Mouse (Mus musculus) megakaryocyte, embryonic 14.5 days (primary cell): ENCODE results near the gene Rad51b. TPM values are rescaled to one million over a fixed set of nuclear protein-coding genes. Genes with fewer than 3 reads are reported as not detected.

Experiments
- H3K27me3 ChIP-seq: replicated peaks from 2 replicates; pipeline ENCODE3; 2012; ENCODE audit warnings: inconsistent platforms
- H3K36me3 ChIP-seq: replicated peaks from 2 replicates; pipeline ENCODE3; 2012; ENCODE audit warnings: low read length, inconsistent platforms, mixed read lengths
- H3K4me1 ChIP-seq: 2 replicates; pipeline ENCODE4 v1.6.1; 2012; ENCODE audit warnings: inconsistent platforms
- H3K4me3 ChIP-seq: replicated peaks from 2 replicates; pipeline ENCODE3; 2012; ENCODE audit warnings: moderate library complexity, mild to moderate bottlenecking, inconsistent platforms
- H3K9me3 ChIP-seq: 2 replicates; pipeline ENCODE4 v1.6.1; 2012; ENCODE audit warnings: inconsistent platforms
- FLI1 ChIP-seq: IDR thresholded peaks from 2 replicates; pipeline ENCODE4 v1.6.1; 2012; ENCODE audit warnings: low read length, inconsistent platforms, mixed read lengths
- GATA1 ChIP-seq: IDR thresholded peaks from 3 replicates; pipeline ENCODE4 v1.6.1; 2012; ENCODE audit warnings: mixed read lengths, low read length, inconsistent platforms, borderline replicate concordance
- polyA plus RNA-seq: library from polyadenylated mRNA; stranded (reverse); fragments of >175 nt; gene quantifications from 2 replicates; pipeline ENCODE4 v1.2.3, GENCODE M21; 2012; ENCODE audit warnings: low replicate concordance; ENCODE audit not compliant: insufficient read depth

Gene Rad51b
- polyA plus RNA-seq, 1 experiment, result 0.30 TPM

DNA sequence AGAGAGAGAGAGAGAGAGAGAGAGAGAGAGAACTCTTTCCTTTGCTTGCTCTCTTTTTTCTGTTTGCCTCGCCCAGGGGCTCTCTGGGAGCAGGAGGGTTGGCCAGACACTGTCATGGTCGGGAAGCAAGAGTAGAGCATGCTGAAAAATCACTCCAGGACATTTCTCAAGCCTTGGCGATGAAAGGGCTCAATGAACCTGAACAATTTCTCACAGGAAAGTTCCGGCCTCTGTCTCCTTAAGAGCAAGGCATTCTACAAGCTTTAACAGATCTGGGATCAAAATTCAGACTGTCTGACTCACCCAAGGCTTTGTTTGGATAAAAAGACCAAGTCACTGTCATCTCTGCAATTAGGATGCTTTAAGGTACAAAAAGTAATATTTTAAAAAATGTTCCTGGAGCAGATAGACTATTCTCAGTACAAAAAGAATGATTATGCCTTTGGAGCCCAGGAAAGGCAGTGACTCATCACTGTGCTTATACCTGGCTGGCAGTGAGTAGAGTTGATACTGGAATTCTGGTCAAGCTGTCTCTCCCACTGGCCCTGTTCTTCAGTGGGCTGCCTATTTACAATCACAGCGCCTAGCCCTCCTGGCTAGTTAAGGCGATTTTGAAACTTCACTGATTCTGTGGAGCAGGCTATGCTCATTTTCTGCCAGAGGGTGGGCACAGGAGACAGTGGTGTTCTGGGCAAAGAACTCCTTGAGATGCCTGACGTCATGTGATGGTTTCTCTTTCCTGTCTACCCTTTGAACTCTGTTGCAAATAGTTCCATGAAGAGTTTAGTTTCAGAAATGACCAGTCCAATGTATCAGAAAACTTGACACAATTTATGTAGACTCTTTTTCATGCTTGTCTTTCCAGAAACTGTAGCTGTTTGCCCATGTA is 352.0 kb downstream of the Rad51b start:
- no peaks in the 10 kb centered on the region for H3K9me3 ChIP-seq
- peaks cover 35% of the 10 kb centered on the region for H3K4me1 ChIP-seq
- no peaks in the 10 kb centered on the region for H3K36me3 ChIP-seq
- TF ChIP-seq GATA1 (no peak), FLI1 (no peak)
- no peak overlapping the region for H3K4me3 ChIP-seq
- no peaks in the 10 kb centered on the region for H3K27me3 ChIP-seq

DNA sequence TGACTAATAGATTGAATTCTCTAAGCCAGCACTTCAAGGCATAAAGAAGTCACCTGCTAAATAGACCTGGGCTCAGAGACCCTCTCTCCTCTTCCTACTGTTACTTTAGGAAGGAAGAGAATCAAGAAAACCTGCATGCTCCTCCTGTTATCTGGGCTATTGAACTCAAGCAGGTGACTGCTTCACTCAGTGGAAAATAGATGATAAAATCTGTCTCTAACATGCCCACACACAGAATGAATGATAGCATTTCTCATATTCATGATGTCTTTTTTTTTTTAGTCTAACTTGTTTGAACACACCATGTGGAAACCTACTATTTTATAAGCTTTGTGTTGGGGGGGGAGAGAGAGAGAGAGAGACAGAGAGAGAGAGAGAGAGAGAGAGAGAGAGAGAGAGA is 352.7 kb downstream of the Rad51b start:
- H3K27me3 ChIP-seq, result no peaks in the 10 kb centered on the region
- peaks cover 35% of the 10 kb centered on the region for H3K4me1 ChIP-seq
- H3K4me3 ChIP-seq, result no peak overlapping the region
- H3K9me3 ChIP-seq, result no peaks in the 10 kb centered on the region
- no peaks in the 10 kb centered on the region for H3K36me3 ChIP-seq
- TF ChIP-seq FLI1, result no peak
- no peak for TF ChIP-seq GATA1

DNA sequence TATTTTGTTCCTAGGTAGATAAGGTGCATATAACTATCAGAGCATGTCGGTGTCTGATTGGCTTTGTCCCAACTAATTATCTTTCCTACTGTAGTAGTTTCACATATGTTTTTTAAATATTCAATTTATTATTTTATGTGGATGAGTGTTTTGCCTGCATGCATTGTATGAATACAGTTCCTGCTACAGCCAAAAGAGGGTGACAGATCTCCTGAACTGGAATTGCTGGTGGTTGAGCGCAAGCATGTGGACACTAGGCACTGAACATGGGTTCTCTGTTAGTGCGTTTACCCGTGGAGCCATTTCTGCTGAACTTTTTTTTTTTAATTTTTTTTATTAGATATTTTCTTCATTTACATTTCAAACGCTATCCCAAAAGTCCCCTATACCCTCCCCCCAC is 358.1 kb downstream of the Rad51b start:
- H3K27me3 ChIP-seq, result no peaks in the 10 kb centered on the region
- H3K9me3 ChIP-seq, result no peaks in the 10 kb centered on the region
- H3K36me3 ChIP-seq, result no peaks in the 10 kb centered on the region
- TF ChIP-seq GATA1 (no peak), FLI1 (no peak)
- H3K4me3 ChIP-seq, result no peak overlapping the region
- peaks cover 9% of the 10 kb centered on the region for H3K4me1 ChIP-seq

DNA sequence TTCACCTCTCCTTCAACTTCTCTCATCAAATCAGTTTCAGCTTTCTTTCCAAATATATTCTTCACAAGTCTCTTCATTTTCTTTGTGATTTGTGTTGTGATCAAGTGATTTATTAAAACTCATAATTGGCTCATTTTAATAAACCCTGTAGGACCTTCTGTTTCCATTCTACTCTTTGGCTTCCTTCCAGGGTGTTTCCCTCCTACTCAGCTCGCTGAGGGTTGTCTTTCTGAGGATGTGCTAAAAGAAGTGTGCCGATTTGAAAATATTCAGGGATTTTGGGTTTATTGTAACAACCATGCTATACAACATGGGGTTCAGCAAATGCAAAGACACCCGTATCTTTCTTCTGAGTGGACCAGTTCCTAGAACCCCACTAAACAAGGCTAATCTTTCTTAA is 361.8 kb downstream of the Rad51b start:
- no peaks in the 10 kb centered on the region for H3K9me3 ChIP-seq
- no peaks in the 10 kb centered on the region for H3K36me3 ChIP-seq
- TF ChIP-seq FLI1 (no peak), GATA1 (no peak)
- no peaks in the 10 kb centered on the region for H3K27me3 ChIP-seq
- H3K4me3 ChIP-seq, result no peak overlapping the region
- peaks cover 18% of the 10 kb centered on the region for H3K4me1 ChIP-seq

DNA sequence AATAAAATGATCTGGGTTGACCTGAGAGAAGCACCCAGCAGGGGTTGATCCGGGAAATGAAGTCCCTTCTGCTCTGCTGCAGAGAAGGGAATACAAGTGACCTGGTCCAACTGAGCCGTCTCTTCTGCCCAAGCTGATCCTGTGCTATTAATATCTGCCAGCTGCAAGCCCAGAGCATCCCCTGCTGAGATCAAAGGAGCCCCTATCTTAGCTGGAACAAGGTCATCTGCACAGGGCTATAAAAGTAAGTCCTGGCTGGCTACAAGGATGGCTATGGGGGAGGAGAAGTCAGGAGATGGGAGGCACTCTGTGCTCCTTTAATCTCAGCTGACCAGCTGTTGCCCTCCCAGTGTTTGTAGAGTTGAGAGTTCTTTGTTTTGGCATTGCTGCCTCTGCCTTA is 364.2 kb downstream of the Rad51b start:
- no peaks in the 10 kb centered on the region for H3K9me3 ChIP-seq
- no peaks in the 10 kb centered on the region for H3K36me3 ChIP-seq
- H3K4me1 ChIP-seq, result peaks cover 18% of the 10 kb centered on the region
- no peak overlapping the region for H3K4me3 ChIP-seq
- TF ChIP-seq GATA1 (no peak), FLI1 (no peak)
- H3K27me3 ChIP-seq, result no peaks in the 10 kb centered on the region

DNA sequence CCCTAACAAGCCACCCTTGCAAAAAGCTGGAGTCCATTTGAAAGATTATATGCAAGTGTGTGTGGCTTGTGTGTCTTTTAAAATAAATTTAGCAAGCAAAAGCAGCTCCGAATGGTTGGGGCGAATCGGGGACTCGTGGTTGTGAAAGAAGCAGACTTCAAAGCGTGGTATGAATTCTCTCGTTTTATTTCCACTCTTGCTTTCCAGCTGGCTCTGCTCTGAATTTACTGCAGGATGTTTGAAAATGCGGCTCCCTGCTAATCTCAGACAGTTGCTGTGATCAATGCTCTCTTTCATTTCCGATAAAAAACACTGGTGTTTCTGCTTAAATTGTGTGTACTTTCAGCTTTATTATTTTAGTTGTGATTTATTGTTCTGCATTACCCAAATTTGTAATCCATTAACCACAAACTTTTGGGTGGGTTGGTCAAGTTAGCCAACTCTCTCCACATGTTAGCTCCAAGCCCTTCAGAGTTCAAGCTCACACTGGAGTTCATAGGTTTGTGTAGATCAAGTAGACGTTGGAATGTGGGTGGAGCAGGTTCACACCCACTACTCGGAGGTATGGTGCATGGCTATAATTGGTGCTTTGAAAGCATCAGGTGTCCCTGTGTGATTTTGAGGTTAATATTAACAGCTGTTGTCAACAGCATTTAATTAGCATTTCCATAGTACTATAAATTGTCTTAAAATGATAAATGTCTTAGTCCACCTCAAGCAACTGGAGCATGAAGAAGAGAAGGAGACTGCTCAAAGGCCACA is 366.2 kb downstream of the Rad51b start:
- Histone ChIP-seq H3K27me3 (no peaks in the 10 kb centered on the region), H3K4me3 (no peak overlapping the region), H3K4me1 (peaks cover 22% of the 10 kb centered on the region), H3K36me3 (no peaks in the 10 kb centered on the region), H3K9me3 (no peaks in the 10 kb centered on the region)
- no peak for TF ChIP-seq FLI1
- no peak for TF ChIP-seq GATA1

DNA sequence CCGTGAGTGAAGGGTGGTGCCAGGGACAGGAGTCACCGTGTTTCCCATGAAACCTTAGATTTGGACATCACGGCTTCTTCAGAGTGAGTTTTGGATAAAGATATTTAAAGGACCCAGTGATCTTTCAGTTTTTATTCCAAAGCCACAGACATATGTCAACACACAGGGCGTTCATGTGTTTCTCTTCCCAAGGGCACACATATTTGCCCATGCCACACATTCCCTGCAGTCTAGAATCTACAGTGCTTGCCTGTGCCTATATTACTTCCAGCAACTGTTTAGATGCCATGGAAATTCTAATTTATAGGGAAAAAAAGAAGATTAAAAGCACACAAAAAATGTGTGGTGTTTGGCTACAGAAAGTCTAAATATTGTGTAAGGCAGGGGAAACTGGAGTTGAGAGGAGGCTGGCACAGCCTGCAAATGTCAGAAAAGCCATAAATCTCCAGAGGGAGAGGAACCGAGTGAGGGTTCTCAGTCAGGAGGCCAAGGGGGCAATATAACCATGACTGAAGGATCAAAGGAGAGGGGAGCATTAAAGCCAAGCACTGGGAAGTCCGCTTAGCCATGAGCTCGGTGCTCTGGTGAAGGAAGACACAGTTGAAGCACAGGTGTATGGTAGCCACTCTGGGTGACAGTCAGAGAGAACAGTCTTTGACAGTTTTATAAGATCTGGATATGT is 367.0 kb downstream of the Rad51b start:
- TF ChIP-seq GATA1, result no peak
- no peak for TF ChIP-seq FLI1
- Histone ChIP-seq H3K36me3 (no peaks in the 10 kb centered on the region), H3K4me1 (peaks cover 22% of the 10 kb centered on the region), H3K4me3 (no peak overlapping the region), H3K9me3 (no peaks in the 10 kb centered on the region), H3K27me3 (no peaks in the 10 kb centered on the region)

DNA sequence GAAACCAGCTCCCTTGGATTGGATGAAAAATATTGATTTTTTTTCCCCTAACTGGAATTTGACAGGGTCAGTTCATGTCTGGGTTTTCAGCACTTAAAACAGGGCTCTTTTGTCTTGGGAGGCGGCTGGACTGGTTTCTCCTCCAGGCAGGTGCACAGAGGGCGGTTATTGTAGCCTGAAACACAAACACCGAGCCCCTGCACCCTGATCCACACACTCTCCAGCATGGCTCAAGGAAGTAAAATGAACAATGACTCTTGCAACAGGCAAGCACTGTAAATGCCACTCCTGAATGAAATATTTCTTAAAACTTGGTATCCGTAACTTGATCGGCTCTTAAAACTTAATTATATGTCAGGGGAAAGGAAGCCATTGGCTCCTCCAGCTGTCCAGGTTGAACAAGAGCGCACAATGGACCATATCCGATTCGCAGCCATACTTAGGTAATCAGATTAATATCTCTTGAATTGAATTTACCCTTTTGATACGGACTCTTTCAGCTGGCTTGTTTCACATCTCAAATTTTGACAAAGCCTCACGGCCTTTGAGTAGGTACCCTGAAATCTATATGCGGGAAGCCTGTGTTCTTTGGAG is 377.9 kb downstream of the Rad51b start:
- H3K4me1 ChIP-seq, result peaks cover 6% of the 10 kb centered on the region; the same call in 1 of the 2 replicates
- 0 out of 2 replicates have a peak, but pooled peaks cover 3% of the 10 kb centered on the region for H3K9me3 ChIP-seq
- no peak overlapping the region for H3K4me3 ChIP-seq
- no peaks in the 10 kb centered on the region for H3K27me3 ChIP-seq
- no peaks in the 10 kb centered on the region for H3K36me3 ChIP-seq
- TF ChIP-seq GATA1 (no peak), FLI1 (no peak)

DNA sequence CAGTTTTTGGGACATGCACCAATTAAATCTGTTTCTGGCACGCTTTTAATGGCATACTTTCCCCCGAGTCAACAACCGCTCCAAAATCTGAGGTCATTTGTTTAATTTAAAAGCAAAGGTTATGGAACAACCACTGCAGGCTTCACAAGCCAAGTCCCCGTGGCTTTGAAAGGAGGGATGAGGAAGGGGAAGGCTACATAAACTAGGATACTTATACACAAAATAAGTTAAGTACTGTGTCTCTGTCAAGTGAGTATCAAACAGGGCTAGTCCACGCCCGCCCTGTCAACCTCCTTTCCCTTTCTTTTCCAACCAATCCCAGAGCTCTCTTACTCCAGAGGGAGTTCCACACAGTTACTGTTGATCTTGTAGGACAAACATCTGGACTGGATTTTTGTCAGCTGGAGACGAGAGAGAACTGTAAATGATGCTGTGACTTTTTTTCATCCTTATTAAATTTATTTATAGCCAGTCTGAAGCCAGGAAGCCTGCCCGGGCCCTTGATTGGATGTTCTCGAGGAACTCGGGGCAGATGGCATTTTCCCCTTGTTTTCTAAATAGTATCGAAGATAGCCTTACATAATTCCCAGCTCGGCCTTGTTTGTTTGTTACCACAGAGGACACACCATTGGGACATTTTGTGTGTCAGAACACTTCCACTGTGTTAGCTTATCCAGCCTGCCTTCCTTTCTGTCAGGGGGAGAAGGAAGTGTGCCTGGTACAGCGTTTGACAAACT is 378.5 kb downstream of the Rad51b start:
- H3K27me3 ChIP-seq, result no peaks in the 10 kb centered on the region
- TF ChIP-seq GATA1 (no peak), FLI1 (no peak)
- H3K36me3 ChIP-seq, result no peaks in the 10 kb centered on the region
- H3K4me1 ChIP-seq, result peaks cover 6% of the 10 kb centered on the region; the same call in 1 of the 2 replicates
- no peak overlapping the region for H3K4me3 ChIP-seq
- 0 out of 2 replicates have a peak, but pooled peaks cover 3% of the 10 kb centered on the region for H3K9me3 ChIP-seq
